Mouse (Mus musculus): ENCODE measurements around the gene Fgfr4.
A peak's percentile ranks its signal among the peaks of the same experiment; 100 is the strongest.
"Not testable (repeated sequence)": the region's sequence is repeated elsewhere in the genome, so short reads cannot be mapped to it uniquely, and the experiment has no call there.

Gene Fgfr4

GRCm38 (mm10) chr13:55172336-55172770 lies 19.9 kb downstream of the Fgfr4 start:
- no peak for DNase-seq (ENCODE audit: low spot score)

- no peak for DNase-seq (ENCODE audit: low spot score)
These were observed 21.9 kb downstream of the Fgfr4 start for GRCm38 (mm10) chr13:55174347-55174746.

- DNase-seq (ENCODE audit: low spot score): no peak
These were observed 23.8 kb downstream of the Fgfr4 start for GRCm38 (mm10) chr13:55176265-55176664.

- no peak for DNase-seq (ENCODE audit: low spot score)
These were observed 25.6 kb downstream of the Fgfr4 start for GRCm38 (mm10) chr13:55177903-55178496.

- DNase-seq (ENCODE audit: low spot score): no peak
These were observed 26.1 kb downstream of the Fgfr4 start for GRCm38 (mm10) chr13:55178556-55178955.

- no peak for DNase-seq (ENCODE audit: low spot score)
These were observed 27.2 kb downstream of the Fgfr4 start for GRCm38 (mm10) chr13:55179591-55179990.

- no peak for DNase-seq (ENCODE audit: low spot score)
These were observed 29.3 kb downstream of the Fgfr4 start for GRCm38 (mm10) chr13:55181786-55182172.

GRCm38 (mm10) chr13:55182173-55182894 lies 29.9 kb downstream of the Fgfr4 start:
- DNase-seq (ENCODE audit: low spot score): peak; percentile 63

- DNase-seq (ENCODE audit: low spot score): no peak
These were observed 30.9 kb downstream of the Fgfr4 start for GRCm38 (mm10) chr13:55183382-55183781.

GRCm38 (mm10) chr13:55187062-55187461 lies 34.6 kb downstream of the Fgfr4 start:
- not testable (repeated sequence) for DNase-seq (ENCODE audit: low spot score)

- DNase-seq (ENCODE audit: low spot score): no peak
These were observed 37.2 kb downstream of the Fgfr4 start for GRCm38 (mm10) chr13:55189531-55190107.

- peak; percentile 93 for DNase-seq (ENCODE audit: low spot score)
These were observed 37.9 kb downstream of the Fgfr4 start for GRCm38 (mm10) chr13:55190121-55190868.

- DNase-seq (ENCODE audit: low spot score): no peak
These were observed 39.1 kb downstream of the Fgfr4 start for GRCm38 (mm10) chr13:55191535-55191934.

- not testable (repeated sequence) for DNase-seq (ENCODE audit: low spot score)
These were observed 50.3 kb downstream of the Fgfr4 start for GRCm38 (mm10) chr13:55202758-55203157.

GRCm38 (mm10) chr13:55203740-55204139 lies 51.3 kb downstream of the Fgfr4 start:
- peak; percentile 55 for DNase-seq (ENCODE audit: low spot score)

GRCm38 (mm10) chr13:55204667-55205389 lies 52.4 kb downstream of the Fgfr4 start:
- DNase-seq (ENCODE audit: low spot score): peak; percentile 34

GRCm38 (mm10) chr13:55205448-55206205 lies 53.2 kb downstream of the Fgfr4 start:
- no peak for DNase-seq (ENCODE audit: low spot score)

GRCm38 (mm10) chr13:55208837-55209648 lies 56.6 kb downstream of the Fgfr4 start:
- no peak for DNase-seq (ENCODE audit: low spot score)

- DNase-seq (ENCODE audit: low spot score): peak; percentile 48
These were observed 57.3 kb downstream of the Fgfr4 start, which contains the start of gene Nsd1 for GRCm38 (mm10) chr13:55209649-55210192. Nsd1 (plus strand) TSS chr13:55209782.
